Comparison of ENCODE assay signal across 8 mouse cellular contexts in genomic region chr5:25101126-25101523, GRCm38 (mm10). TPM values are rescaled to one million over a fixed set of nuclear protein-coding genes. Genes with fewer than 3 reads are reported as not detected.
DNase-seq lines count a peak whose midpoint lies in the region; ATAC-seq lines count a peak whose summit lies in the region.

No protein-coding gene starts in this region.

- H3K9me3 ChIP-seq in lung, embryonic 15.5 days, result no peaks in the 10 kb centered on the region
- H3K9me3 ChIP-seq in neural tube, embryonic 15.5 days (replicated peaks), result no peaks in the 10 kb centered on the region

- DNase-seq in B cell, adult 2 months, result peak; percentile 57 to 61
- DNase-seq in ES-CJ7 (ENCODE audit: low read depth, low spot score), result peak; percentile 30
- DNase-seq in embryo, embryonic 10.5 days (ENCODE audit: low spot score), result peak; percentile 48
- DNase-seq in heart, adult 8-10 months (ENCODE audit: low spot score), result peak; percentile 80
- DNase-seq in kidney, adult 18-20 months, result peak; percentile 82
- no peak for DNase-seq in frontal cortex, postnatal 10 days (ENCODE audit: low spot score in 2 of 2)

- peak; percentile 58; the same call in 1 of the 2 replicates for ATAC-seq in lung, embryonic 15.5 days (ENCODE audit: borderline replicate concordance, extremely low read depth, low FRiP score, low TSS enrichment)
- ATAC-seq in neural tube, embryonic 15.5 days (ENCODE audit: low FRiP score), result peak; percentile 51

- H3K4me1 ChIP-seq in lung, embryonic 15.5 days, result peaks cover 7% of the 10 kb centered on the region
- H3K4me1 ChIP-seq in neural tube, embryonic 15.5 days, result peaks cover 28% of the 10 kb centered on the region

- H3K27me3 ChIP-seq in lung, embryonic 15.5 days, result peaks cover 26% of the 10 kb centered on the region
- peaks cover 35% of the 10 kb centered on the region for H3K27me3 ChIP-seq in neural tube, embryonic 15.5 days (replicated peaks)

- no peak overlapping the region for H3K27ac ChIP-seq in lung, embryonic 15.5 days
- no peak overlapping the region for H3K27ac ChIP-seq in neural tube, embryonic 15.5 days (replicated peaks)

- WGBS in lung, embryonic 15.5 days, result under 1% methylated on average over 25 of the region's 25 CpGs
- under 1% methylated on average over 25 of the region's 25 CpGs for whole genome bisulfite sequencing in neural tube, embryonic 15.5 days

- no peaks in the 10 kb centered on the region for H3K36me3 ChIP-seq in lung, embryonic 15.5 days
- no peaks in the 10 kb centered on the region for H3K36me3 ChIP-seq in neural tube, embryonic 15.5 days

- H3K4me3 ChIP-seq in lung, embryonic 15.5 days, result peak overlapping the region; percentile 60
- peak overlapping the region; percentile 57 for H3K4me3 ChIP-seq in neural tube, embryonic 15.5 days (replicated peaks)

- peak overlapping the region; percentile 42 for H3K9ac ChIP-seq in lung, embryonic 15.5 days
- H3K9ac ChIP-seq in neural tube, embryonic 15.5 days (replicated peaks), result peak overlapping the region; percentile 56

- H3K4me2 ChIP-seq in lung, embryonic 15.5 days, result peak overlapping the region; percentile 99
- peak overlapping the region; percentile 100 for H3K4me2 ChIP-seq in neural tube, embryonic 15.5 days

RNA-seq across cellular contexts. Expression of gene Prkag2, which starts 0.7 kb away (rescaled TPM):
- 10 to 100 TPM; 26.9 to 39.0 (median 30.5) TPM for total RNA-seq in heart, adult 8-10 months (2022)
- 27.9 and 30.2 TPM in 2 replicates for polyA plus RNA-seq in lung, embryonic 15.5 days (2015; fragmentation: Nextera tagmentation; extraction: Ambion mirVana)
- polyA plus RNA-seq in neural tube, embryonic 15.5 days (2015; fragmentation: Nextera tagmentation; extraction: Ambion mirVana), result 88.4 and 90.9 TPM in 2 replicates

Comparison
In these comparisons a context has a peak if more than half of its experiments do, and no peak if none do; other contexts are left out.
1. DNase-seq: peak in B cell, adult 2 months (2 of 2), ES-CJ7 (single experiment), embryo, embryonic 10.5 days (single experiment), heart, adult 8-10 months (single experiment) and kidney, adult 18-20 months (single experiment); none in frontal cortex, postnatal 10 days (0 of 2).